Mouse (Mus musculus): Measurements from ENCODE around the gene Ctf2.
"Not testable (repeated sequence)": the region's sequence is repeated elsewhere in the genome, so short reads cannot be mapped to it uniquely, and the experiment has no call there.

Gene Ctf2

GRCm38 (mm10) chr7:127712461-127713385 lies 19.2 kb downstream of the Ctf2 start, which contains the start of gene Ctf1:
Gene Ctf1 (plus strand): TSS chr7:127712736.
- DNase-seq, result peak; percentile 83 to 89

GRCm38 (mm10) chr7:127711456-127711855 lies 20.5 kb downstream of the Ctf2 start:
- peak in 1 of 2 experiments; percentile 55 for DNase-seq

- DNase-seq, result peak in 1 of 2 experiments; percentile 40
These were observed 20.9 kb downstream of the Ctf2 start for GRCm38 (mm10) chr7:127711031-127711430.

GRCm38 (mm10) chr7:127709261-127709979 lies 22.5 kb downstream of the Ctf2 start:
- DNase-seq, result no peak

- peak; percentile 91 to 94 for DNase-seq
These were observed 23.5 kb downstream of the Ctf2 start, which contains the start of gene Bcl7c for GRCm38 (mm10) chr7:127708207-127709078. Gene Bcl7c (minus strand): TSS chr7:127708933.

- no peak for DNase-seq
These were observed 24.1 kb downstream of the Ctf2 start for GRCm38 (mm10) chr7:127707957-127708206.

GRCm38 (mm10) chr7:127707045-127707956 lies 24.7 kb downstream of the Ctf2 start:
- DNase-seq, result peak in 1 of 2 experiments; percentile 45

GRCm38 (mm10) chr7:127705706-127706105 lies 26.3 kb downstream of the Ctf2 start:
- DNase-seq, result no peak

GRCm38 (mm10) chr7:127704598-127704997 lies 27.4 kb downstream of the Ctf2 start:
- no peak for DNase-seq

GRCm38 (mm10) chr7:127703561-127704178 lies 28.3 kb downstream of the Ctf2 start:
- peak; percentile 50 to 52 for DNase-seq

- DNase-seq, result no peak
These were observed 31.1 kb downstream of the Ctf2 start for GRCm38 (mm10) chr7:127700712-127701331.

- DNase-seq, result no peak
These were observed 33.0 kb downstream of the Ctf2 start for GRCm38 (mm10) chr7:127698986-127699385.

GRCm38 (mm10) chr7:127693730-127694129 lies 38.2 kb downstream of the Ctf2 start:
- DNase-seq, result not testable (repeated sequence)

GRCm38 (mm10) chr7:127693290-127693689 lies 38.7 kb downstream of the Ctf2 start:
- DNase-seq, result no peak

- DNase-seq, result peak; percentile 77 to 85
These were observed 40.6 kb downstream of the Ctf2 start for GRCm38 (mm10) chr7:127691221-127691989.

- DNase-seq, result no peak
These were observed 42.2 kb downstream of the Ctf2 start for GRCm38 (mm10) chr7:127689626-127690280.

- no peak for DNase-seq
These were observed 43.0 kb downstream of the Ctf2 start for GRCm38 (mm10) chr7:127688935-127689334.

- no peak for DNase-seq
These were observed 45.1 kb downstream of the Ctf2 start for GRCm38 (mm10) chr7:127686740-127687449.

Data from kidney, postnatal 25 days (tissue).